Mouse (Mus musculus) kidney, postnatal 36 days (tissue): ENCODE results near the gene Yipf6.

Experiments
- DNase-seq, 2 experiments: peaks; one replicate each; pipeline ENCODE4 v3.0.0; 2021 to 2022; ENCODE audit warnings: mixed read lengths in 2 of 2

The Yipf6 gene

GRCm38 (mm10) chrX:98936101-98936500 lies at the start of gene Yipf6:
Gene Yipf6 (plus strand): TSS chrX:98936316.
- no peak for DNase-seq

GRCm38 (mm10) chrX:98890072-98890405 lies 46.1 kb upstream of the Yipf6 start:
- DNase-seq = no peak

GRCm38 (mm10) chrX:98890406-98891116 lies 45.6 kb upstream of the Yipf6 start, which contains the start of gene Ophn1:
Gene Ophn1 (minus strand): TSS chrX:98891025.
- DNase-seq = peak; percentile 71 to 76

DNA sequence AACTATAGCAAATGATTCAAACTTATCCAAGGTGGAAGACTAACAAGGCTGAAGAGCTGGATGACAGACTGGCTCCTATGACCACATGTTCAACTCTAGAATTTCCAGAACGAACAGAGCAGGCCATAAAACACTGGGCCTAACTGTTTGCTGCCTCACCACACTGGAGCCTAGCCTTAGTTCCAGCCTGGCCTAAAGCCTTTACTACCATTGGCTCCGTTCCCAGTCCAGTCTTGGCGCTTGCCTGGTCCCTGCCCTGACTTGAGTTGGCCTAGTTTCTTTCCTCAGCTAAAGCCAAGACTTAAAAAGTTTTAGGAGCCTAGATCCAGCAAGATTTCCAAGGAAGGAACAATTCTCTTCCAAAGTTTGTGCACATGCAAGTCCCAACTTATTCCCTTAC lies 37.8 kb upstream of the Yipf6 start:
- DNase-seq = peak; percentile 68 to 74

DNA sequence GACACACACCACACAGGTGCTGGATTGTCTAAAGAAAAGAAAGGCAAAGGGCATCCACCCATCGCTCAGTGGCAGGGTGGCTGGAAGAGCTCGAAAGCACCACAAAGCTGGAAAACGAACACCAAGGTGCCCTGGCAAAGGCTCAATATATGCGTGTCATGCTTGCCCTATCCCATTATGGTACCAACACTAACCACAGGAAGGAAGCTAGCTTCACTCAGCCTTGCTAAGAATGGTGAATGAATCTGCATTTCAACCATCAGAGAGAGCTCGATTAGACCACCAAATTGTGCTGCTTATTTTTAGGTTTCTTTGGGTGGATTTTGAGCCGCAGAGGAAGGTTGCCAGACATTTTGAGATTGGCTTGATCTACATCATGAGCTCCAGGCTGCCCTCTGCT lies 31.9 kb upstream of the Yipf6 start:
- no peak for DNase-seq

DNA sequence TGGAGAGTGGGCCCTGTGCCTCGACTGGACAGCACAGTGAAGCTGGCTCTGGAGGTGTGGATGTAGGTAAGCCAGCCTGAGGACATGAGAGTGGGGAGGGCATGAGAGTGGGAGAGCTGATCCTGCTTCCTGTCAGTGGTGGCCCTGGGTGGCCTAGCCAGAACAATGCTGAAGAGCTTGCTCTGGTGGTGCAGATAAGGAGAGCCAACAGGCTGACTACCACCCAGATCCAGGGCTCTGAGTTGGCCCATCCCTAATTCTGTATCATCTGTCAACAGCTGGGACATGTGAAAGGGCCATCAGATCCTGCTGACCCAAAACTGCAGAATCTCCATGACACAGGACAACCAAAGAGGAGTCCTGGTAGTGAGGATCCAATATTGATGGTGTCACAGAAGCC lies 27.2 kb upstream of the Yipf6 start:
- no peak for DNase-seq

GRCm38 (mm10) chrX:98919423-98919822 lies 16.7 kb upstream of the Yipf6 start:
- DNase-seq = peak; percentile 32 to 37

GRCm38 (mm10) chrX:98936707-98937554 lies 815 bp downstream of the Yipf6 start:
- peak; percentile 95 to 96 for DNase-seq

- peak; percentile 94 to 95 for DNase-seq
Measured at GRCm38 (mm10) chrX:98937555-98938294, 1.6 kb downstream of the Yipf6 start.

GRCm38 (mm10) chrX:98953941-98954340 lies 17.8 kb downstream of the Yipf6 start:
- peak in 1 of 2 experiments; percentile 53 for DNase-seq

DNA sequence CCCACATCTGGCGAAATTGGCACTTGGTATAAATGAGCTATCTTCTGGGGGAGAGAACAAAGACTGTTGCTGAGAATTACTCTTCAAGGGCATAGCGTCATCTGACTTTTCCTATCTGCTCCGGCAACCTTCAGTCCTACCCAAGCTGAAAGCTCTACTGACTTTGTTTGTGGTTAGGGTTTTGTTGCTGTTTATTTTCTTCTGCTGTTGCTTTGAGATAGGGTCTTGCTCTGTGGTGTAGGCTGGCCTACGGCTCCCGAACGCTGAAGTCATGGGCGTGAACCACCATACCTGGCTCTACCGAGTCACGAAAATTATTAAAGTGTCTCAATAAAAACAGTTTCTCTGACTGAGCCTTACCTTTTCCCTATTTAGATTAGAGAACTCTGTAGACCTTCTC lies 22.2 kb downstream of the Yipf6 start:
- no peak for DNase-seq

GRCm38 (mm10) chrX:98959050-98959449 lies 22.9 kb downstream of the Yipf6 start:
- DNase-seq = no peak

DNA sequence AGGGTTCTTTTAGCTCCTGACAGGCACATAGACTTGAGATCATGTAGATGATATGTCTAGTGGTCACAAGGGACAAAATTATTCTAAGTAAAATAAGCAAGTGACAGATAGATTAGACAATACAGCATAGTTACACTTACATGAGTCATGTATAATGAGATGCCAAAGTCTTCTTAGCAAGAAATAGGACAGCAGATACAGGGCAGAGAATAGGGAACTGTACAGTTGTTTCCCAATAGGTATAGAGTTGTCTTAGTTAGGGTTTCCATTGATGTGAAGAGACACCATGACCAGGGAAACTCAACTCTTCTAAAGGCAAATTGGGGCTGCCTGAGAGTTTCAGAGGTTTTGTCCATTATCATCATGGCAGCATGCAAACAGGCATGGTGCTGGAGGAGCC lies 27.6 kb downstream of the Yipf6 start:
- DNase-seq = no peak

- DNase-seq = no peak
Measured at GRCm38 (mm10) chrX:98964513-98964912, 28.4 kb downstream of the Yipf6 start.

DNA sequence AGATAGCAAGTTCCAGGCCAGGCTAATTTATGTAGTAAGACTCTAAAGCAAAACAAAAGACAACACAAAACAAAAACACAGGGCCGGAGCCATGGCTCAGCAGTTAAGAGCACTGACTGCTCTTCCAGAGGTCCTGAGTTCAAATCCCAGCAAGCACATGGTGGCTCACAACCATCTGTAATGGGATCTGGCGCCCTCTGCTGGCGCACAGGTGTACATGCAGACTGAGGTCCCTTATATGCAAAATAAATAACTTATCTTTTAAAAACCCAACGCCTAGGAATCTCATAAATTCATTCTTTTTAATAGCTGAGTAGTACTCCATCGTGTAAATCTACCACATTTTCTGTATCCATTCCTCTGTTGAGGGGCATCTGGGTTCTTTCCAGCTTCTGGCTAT lies 50.5 kb downstream of the Yipf6 start:
- DNase-seq = peak in 1 of 2 experiments; percentile 24

GRCm38 (mm10) chrX:98989574-98989973 lies 53.5 kb downstream of the Yipf6 start:
- peak; percentile 55 to 77 for DNase-seq
